Mouse (Mus musculus) embryonic facial prominence, embryonic 14.5 days (tissue): ENCODE results near the gene Fmnl2. TPM values are rescaled to one million over a fixed set of nuclear protein-coding genes. Genes with fewer than 3 reads are reported as not detected.

Experiments
- ATAC-seq: fragments of 200-750 bp; cut with Nextera tagmentation; 2 replicates; pipeline ENCODE4 v1.8.0; 2017; ENCODE audit warnings: low read depth, moderate number of reproducible peaks, moderate TSS enrichment
- DNase-seq: peaks from one replicate; pipeline ENCODE4 v3.0.0-alpha.2; 2015; ENCODE audit warnings: low spot score
- H3K27ac ChIP-seq: fragments of 300-500 bp; sonication (generic); replicated peaks from 2 replicates; pipeline ENCODE4 v1.5.1; 2014; ENCODE audit warnings: low read depth, mild to moderate bottlenecking, low read length, moderate library complexity
- H3K27me3 ChIP-seq: fragments of 300-500 bp; sonication (generic); replicated peaks from 2 replicates; pipeline ENCODE4 v1.6.1; 2014; ENCODE audit warnings: low read length; ENCODE audit not compliant: control insufficient read depth, insufficient read depth
- H3K36me3 ChIP-seq: fragments of 300-500 bp; sonication (generic); 2 replicates; pipeline ENCODE4 v1.6.1; 2014; ENCODE audit warnings: low read length, mixed read lengths; ENCODE audit not compliant: control insufficient read depth, insufficient read depth
- H3K4me1 ChIP-seq: fragments of 300-500 bp; sonication (generic); 2 replicates; pipeline ENCODE4 v1.6.1; 2014; ENCODE audit warnings: antibody characterized with exemption, low read length; ENCODE audit not compliant: control insufficient read depth, insufficient read depth
- H3K4me2 ChIP-seq: fragments of 300-500 bp; sonication (generic); 2 replicates; pipeline ENCODE4 v1.6.1; 2014; ENCODE audit warnings: low read depth, mild to moderate bottlenecking, low read length, moderate library complexity, mixed read lengths
- H3K4me3 ChIP-seq: fragments of 300-500 bp; sonication (generic); 2 replicates; pipeline ENCODE4 v1.5.1; 2014; ENCODE audit warnings: low read depth, mild to moderate bottlenecking, low read length
- H3K9ac ChIP-seq: fragments of 300-500 bp; sonication (generic); 2 replicates; pipeline ENCODE4 v1.6.1; 2014; ENCODE audit warnings: low read depth, mild to moderate bottlenecking, low read length, moderate library complexity, mixed read lengths
- H3K9me3 ChIP-seq: fragments of 300-500 bp; sonication (generic); 2 replicates; pipeline ENCODE4 v1.6.1; 2016; ENCODE audit warnings: low read length; ENCODE audit not compliant: control insufficient read depth
- WGBS: fragments of 180-500 bp; shearing (Covaris S2); extraction: QIAGEN DNeasy Blood & Tissue Kit; methylation state at CpG from one replicate; pipeline ENCODE4 v1.1.7; 2014; 5-methylcytosine and 5-hydroxymethylcytosine counted together
- polyA plus RNA-seq: library from polyadenylated mRNA; unstranded; fragments of >200 nt; fragmentation: Nextera tagmentation; extraction: Ambion mirVana; gene quantifications from 2 replicates; pipeline ENCODE4 v1.2.1, GENCODE M21; 2014

Fmnl2 gene
- polyA plus RNA-seq, 1 experiment from 2014 or later = 10.4 TPM

- no peaks in the 10 kb centered on the region for H3K36me3 ChIP-seq
- DNase-seq (no peak), ATAC-seq (no peak)
- H3K9ac ChIP-seq = no peak overlapping the region
- no peaks in the 10 kb centered on the region for H3K4me1 ChIP-seq
- no peak overlapping the region for H3K4me2 ChIP-seq
- H3K27ac ChIP-seq = no peak overlapping the region
- WGBS = 57% methylated on average over 3 of the region's 3 CpGs
- H3K27me3 ChIP-seq = no peaks in the 10 kb centered on the region
- no peaks in the 10 kb centered on the region for H3K9me3 ChIP-seq
- no peak overlapping the region for H3K4me3 ChIP-seq
These were observed 21.9 kb upstream of the Fmnl2 start for GRCm38 (mm10) chr2:52835726-52836125.

- no peak for ATAC-seq
- Histone ChIP-seq H3K4me1 (no peaks in the 10 kb centered on the region), H3K4me3 (no peak overlapping the region), H3K9me3 (no peaks in the 10 kb centered on the region), H3K36me3 (no peaks in the 10 kb centered on the region), H3K27ac (no peak overlapping the region), H3K9ac (no peak overlapping the region), H3K4me2 (no peak overlapping the region), H3K27me3 (no peaks in the 10 kb centered on the region)
- 69% methylated on average over 4 of the region's 4 CpGs for WGBS
- no peak for DNase-seq
These were observed 18.6 kb upstream of the Fmnl2 start for GRCm38 (mm10) chr2:52839074-52839473.

GRCm38 (mm10) chr2:52839868-52840267 lies 17.8 kb upstream of the Fmnl2 start:
- Histone ChIP-seq H3K27ac (no peak overlapping the region), H3K27me3 (no peaks in the 10 kb centered on the region), H3K9me3 (no peaks in the 10 kb centered on the region), H3K4me2 (no peak overlapping the region), H3K4me3 (no peak overlapping the region), H3K9ac (no peak overlapping the region), H3K4me1 (no peaks in the 10 kb centered on the region), H3K36me3 (no peaks in the 10 kb centered on the region)
- ATAC-seq (no peak), DNase-seq (no peak)
- WGBS = 70% methylated on average over 3 of the region's 3 CpGs

- no peak overlapping the region for H3K9ac ChIP-seq
- 82% methylated on average over 2 of the region's 2 CpGs for WGBS
- no peaks in the 10 kb centered on the region for H3K4me1 ChIP-seq
- no peak for DNase-seq
- no peaks in the 10 kb centered on the region for H3K9me3 ChIP-seq
- no peaks in the 10 kb centered on the region for H3K27me3 ChIP-seq
- no peak for ATAC-seq
- H3K4me2 ChIP-seq = no peak overlapping the region
- H3K4me3 ChIP-seq = no peak overlapping the region
- H3K27ac ChIP-seq = no peak overlapping the region
- H3K36me3 ChIP-seq = no peaks in the 10 kb centered on the region
These were observed 13.8 kb upstream of the Fmnl2 start for GRCm38 (mm10) chr2:52843861-52844260.

GRCm38 (mm10) chr2:52844936-52845752 lies 12.5 kb upstream of the Fmnl2 start:
- no peak overlapping the region for H3K27ac ChIP-seq
- H3K36me3 ChIP-seq = no peaks in the 10 kb centered on the region
- H3K4me2 ChIP-seq = no peak overlapping the region
- H3K9me3 ChIP-seq = no peaks in the 10 kb centered on the region
- DNase-seq (no peak), ATAC-seq (no peak)
- no peak overlapping the region for H3K4me3 ChIP-seq
- 65% methylated on average over 14 of the region's 14 CpGs for WGBS
- no peaks in the 10 kb centered on the region for H3K27me3 ChIP-seq
- H3K4me1 ChIP-seq = no peaks in the 10 kb centered on the region
- H3K9ac ChIP-seq = no peak overlapping the region

- Histone ChIP-seq H3K4me1 (no peaks in the 10 kb centered on the region), H3K27me3 (no peaks in the 10 kb centered on the region), H3K9ac (no peak overlapping the region), H3K9me3 (no peaks in the 10 kb centered on the region), H3K36me3 (no peaks in the 10 kb centered on the region), H3K4me2 (no peak overlapping the region), H3K4me3 (no peak overlapping the region), H3K27ac (no peak overlapping the region)
- WGBS = 34% methylated on average over 3 of the region's 3 CpGs
- no peak for DNase-seq
- no peak for ATAC-seq
These were observed 11.2 kb upstream of the Fmnl2 start for GRCm38 (mm10) chr2:52846506-52846905.

GRCm38 (mm10) chr2:52849092-52849491 lies 8.6 kb upstream of the Fmnl2 start:
- 67% methylated on average over 3 of the region's 3 CpGs for WGBS
- ATAC-seq = no peak
- no peak overlapping the region for H3K27ac ChIP-seq
- H3K9me3 ChIP-seq = no peaks in the 10 kb centered on the region
- H3K4me2 ChIP-seq = no peak overlapping the region
- H3K4me1 ChIP-seq = no peaks in the 10 kb centered on the region
- H3K27me3 ChIP-seq = no peaks in the 10 kb centered on the region
- H3K9ac ChIP-seq = no peak overlapping the region
- DNase-seq = peak; percentile 24
- H3K36me3 ChIP-seq = no peaks in the 10 kb centered on the region
- no peak overlapping the region for H3K4me3 ChIP-seq

- WGBS = under 1% methylated on average over 35 of the region's 46 CpGs
- Histone ChIP-seq H3K4me3 (peak overlapping the region; percentile 97), H3K27me3 (no peaks in the 10 kb centered on the region), H3K36me3 (no peaks in the 10 kb centered on the region), H3K9ac (peak overlapping the region; percentile 88), H3K9me3 (no peaks in the 10 kb centered on the region), H3K27ac (peak overlapping the region; percentile 72), H3K4me2 (peak overlapping the region; percentile 87), H3K4me1 (peaks cover 35% of the 10 kb centered on the region)
- ATAC-seq (peak; percentile 20), DNase-seq (peak; percentile 73)
These were observed 1.1 kb downstream of the Fmnl2 start for GRCm38 (mm10) chr2:52858529-52859465.
